Mouse (Mus musculus): Measurements from ENCODE around the gene Bdkrb2.
A peak's percentile ranks its signal among the peaks of the same experiment; 100 is the strongest.

Gene Bdkrb2

GRCm38 (mm10) chr12:105592361-105592761, 29.3 kb downstream of the Bdkrb2 start:
- DNase-seq (ENCODE audit: low spot score) = no peak

GRCm38 (mm10) chr12:105593471-105593870, 30.4 kb downstream of the Bdkrb2 start:
- DNase-seq (ENCODE audit: low spot score) = no peak

- DNase-seq (ENCODE audit: low spot score) = no peak
Measured at GRCm38 (mm10) chr12:105597135-105597534, 34.1 kb downstream of the Bdkrb2 start.

GRCm38 (mm10) chr12:105598503-105598902, 35.5 kb downstream of the Bdkrb2 start:
- DNase-seq (ENCODE audit: low spot score) = no peak

- peak; percentile 44 for DNase-seq (ENCODE audit: low spot score)
Measured at GRCm38 (mm10) chr12:105599098-105599497, 36.1 kb downstream of the Bdkrb2 start.

- peak; percentile 28 for DNase-seq (ENCODE audit: low spot score)
Measured at GRCm38 (mm10) chr12:105601586-105601985, 38.6 kb downstream of the Bdkrb2 start.

- DNase-seq (ENCODE audit: low spot score) = no peak
Measured at GRCm38 (mm10) chr12:105602581-105603210, 39.7 kb downstream of the Bdkrb2 start, which contains the start of gene Bdkrb1. Gene Bdkrb1, plus strand, starts transcription at chr12:105603085.

GRCm38 (mm10) chr12:105603904-105604303, 40.9 kb downstream of the Bdkrb2 start:
- no peak for DNase-seq (ENCODE audit: low spot score)

- no peak for DNase-seq (ENCODE audit: low spot score)
Measured at GRCm38 (mm10) chr12:105605212-105605611, 42.2 kb downstream of the Bdkrb2 start.

GRCm38 (mm10) chr12:105606881-105607280, 43.9 kb downstream of the Bdkrb2 start:
- DNase-seq (ENCODE audit: low spot score) = no peak

- DNase-seq (ENCODE audit: low spot score) = no peak
Measured at GRCm38 (mm10) chr12:105611045-105611444, 48.0 kb downstream of the Bdkrb2 start.

- peak; percentile 62 for DNase-seq (ENCODE audit: low spot score)
Measured at GRCm38 (mm10) chr12:105611748-105612147, 48.7 kb downstream of the Bdkrb2 start.

- DNase-seq (ENCODE audit: low spot score) = no peak
Measured at GRCm38 (mm10) chr12:105613559-105613958, 50.5 kb downstream of the Bdkrb2 start.

- DNase-seq (ENCODE audit: low spot score) = no peak
Measured at GRCm38 (mm10) chr12:105622048-105622447, 59.0 kb downstream of the Bdkrb2 start.

- no peak for DNase-seq (ENCODE audit: low spot score)
Measured at GRCm38 (mm10) chr12:105622981-105623539, 60.0 kb downstream of the Bdkrb2 start.

- DNase-seq (ENCODE audit: low spot score) = no peak
Measured at GRCm38 (mm10) chr12:105625798-105626197, 62.8 kb downstream of the Bdkrb2 start.

GRCm38 (mm10) chr12:105634374-105635067, 71.5 kb downstream of the Bdkrb2 start:
- DNase-seq (ENCODE audit: low spot score) = no peak

GRCm38 (mm10) chr12:105636551-105636950, 73.5 kb downstream of the Bdkrb2 start:
- DNase-seq (ENCODE audit: low spot score) = no peak

GRCm38 (mm10) chr12:105637554-105637953, 74.5 kb downstream of the Bdkrb2 start:
- DNase-seq (ENCODE audit: low spot score) = no peak

GRCm38 (mm10) chr12:105642770-105643321, 79.8 kb downstream of the Bdkrb2 start:
- DNase-seq (ENCODE audit: low spot score) = no peak

Data from ovary, postnatal 36 days (tissue).